Mouse (Mus musculus) induced T-regulatory cell, adult 2 months (primary cell): Measurements from ENCODE around the gene Scn1b.

Source experiments
- DNase-seq: peaks from one replicate; pipeline ENCODE4 v3.0.0-alpha.2; 2012; ENCODE audit warnings: low read depth

Scn1b gene

DNA sequence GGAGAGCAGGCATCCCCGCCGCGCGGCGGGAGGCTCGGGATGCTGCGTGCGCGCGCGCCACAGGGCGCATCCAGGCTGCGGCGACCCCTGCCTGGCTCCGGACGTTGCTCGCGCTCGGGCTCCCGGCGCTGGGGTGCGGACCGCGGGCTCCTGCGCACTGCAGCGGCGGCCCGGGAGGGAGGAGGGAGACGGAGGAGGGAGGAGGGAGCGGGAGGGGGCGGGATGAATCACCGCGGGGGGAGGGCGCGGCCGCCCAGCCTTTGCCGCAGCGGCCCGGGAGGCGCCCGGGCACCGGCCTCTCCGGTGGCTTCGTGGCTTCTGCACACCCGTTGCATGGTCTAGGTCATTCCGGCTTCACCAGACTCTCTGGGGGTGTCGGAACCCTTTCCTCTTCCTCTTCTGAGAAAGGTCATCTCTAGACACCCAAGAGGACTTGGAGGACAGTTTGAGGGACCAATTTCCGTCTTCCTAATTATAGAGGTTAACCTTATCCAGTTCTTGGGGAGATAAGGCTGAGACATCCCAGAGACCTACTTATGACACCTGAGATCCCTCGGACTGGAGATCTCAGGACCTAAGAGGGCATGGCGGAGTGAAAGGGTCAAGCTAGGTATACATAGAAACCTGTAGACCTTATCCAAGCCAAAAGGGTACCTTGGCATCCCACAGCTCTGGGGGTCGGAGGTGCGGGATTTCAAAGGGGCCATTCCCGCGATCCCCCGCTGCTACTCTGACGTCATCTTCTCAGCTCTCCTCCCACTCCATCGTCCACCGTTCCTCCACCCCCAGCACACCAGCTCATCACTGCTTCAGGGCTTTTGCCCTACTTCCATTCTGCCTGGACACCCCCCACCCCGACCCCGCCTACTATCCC lies at the start of gene Scn1b:
Gene Scn1b (minus strand): TSS at position 153 of the 874 bp plus-strand sequence.
- DNase-seq: peak; percentile 66

DNA sequence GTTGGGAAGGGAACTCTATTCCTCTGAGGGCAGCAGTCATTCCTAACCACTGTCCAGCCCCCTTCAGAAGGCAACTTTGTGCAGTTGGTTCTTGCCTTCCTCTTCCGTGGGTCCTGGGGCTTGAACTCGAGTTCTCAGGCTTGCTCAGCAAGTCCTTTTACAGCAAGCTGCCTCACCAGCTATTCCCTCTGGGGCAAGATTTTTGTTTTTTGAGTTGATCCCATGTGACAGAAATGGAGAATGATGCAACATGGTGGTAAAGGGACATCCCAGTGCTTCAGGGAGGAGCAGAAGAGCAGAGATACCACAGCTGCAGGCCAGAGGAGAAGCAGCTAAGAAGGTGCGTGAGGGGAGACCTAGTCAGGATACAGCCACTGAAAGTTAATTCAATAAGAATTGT lies 48.3 kb upstream of the Scn1b start:
- peak; percentile 7 for DNase-seq

DNA sequence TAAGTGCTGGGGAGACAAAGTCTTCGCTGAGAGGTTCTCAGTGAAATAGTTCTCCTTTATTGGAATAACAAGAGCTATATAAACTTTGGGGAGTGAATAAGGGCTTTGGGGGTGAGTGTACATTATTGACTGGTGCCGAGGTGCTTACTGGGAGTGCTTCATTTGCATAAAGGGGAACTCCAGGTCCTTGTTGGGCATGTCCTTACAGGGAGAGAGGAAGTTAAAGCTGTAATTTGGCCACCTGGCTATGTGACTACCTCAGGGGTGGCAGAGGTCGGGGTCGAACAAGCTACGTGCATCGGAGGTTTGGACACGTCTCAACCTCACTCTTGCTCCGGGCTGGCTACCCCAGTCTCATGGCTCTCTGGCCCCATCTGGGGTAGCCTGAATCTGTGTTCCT lies 47.7 kb upstream of the Scn1b start:
- peak; percentile 23 for DNase-seq

DNA sequence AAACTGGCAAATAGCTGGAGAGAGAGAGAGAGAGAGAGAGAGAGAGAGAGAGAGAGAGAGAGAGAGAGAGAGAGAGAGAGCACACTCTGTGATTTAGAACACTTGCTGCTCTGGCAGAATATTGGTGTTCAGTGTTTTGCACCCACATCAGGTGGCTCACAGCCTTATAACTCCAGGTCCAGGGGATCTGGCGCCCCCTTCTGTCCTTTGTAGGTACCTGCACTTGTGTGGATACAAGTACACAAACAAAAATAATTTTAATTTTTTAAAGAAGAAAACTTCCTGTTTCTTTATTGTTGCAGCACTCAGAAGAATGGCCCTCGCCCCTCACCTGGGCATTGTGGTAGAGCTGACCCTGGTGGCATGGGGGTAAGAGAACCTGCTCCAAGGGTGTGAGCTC lies 45.4 kb upstream of the Scn1b start:
- DNase-seq: peak; percentile 91

DNA sequence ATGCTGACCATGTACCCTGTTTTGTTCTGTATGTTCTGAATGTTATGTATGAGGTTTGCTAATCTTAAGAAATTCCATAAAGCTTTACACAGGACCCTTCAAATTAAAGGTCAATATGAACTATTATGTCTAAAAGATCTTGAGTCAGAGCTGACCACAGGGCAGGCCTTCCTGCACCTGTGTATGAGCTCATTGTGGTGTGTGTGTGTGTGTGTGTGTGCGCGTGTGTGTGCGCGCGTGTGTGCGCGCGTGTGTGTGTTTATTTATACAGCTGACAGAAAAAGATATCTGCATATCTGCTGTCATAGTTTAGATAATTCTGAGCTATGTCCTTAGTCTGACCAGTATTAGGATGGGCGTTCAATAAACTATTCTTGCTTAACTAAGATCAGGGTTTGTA lies 43.7 kb upstream of the Scn1b start:
- DNase-seq: peak; percentile 4

DNA sequence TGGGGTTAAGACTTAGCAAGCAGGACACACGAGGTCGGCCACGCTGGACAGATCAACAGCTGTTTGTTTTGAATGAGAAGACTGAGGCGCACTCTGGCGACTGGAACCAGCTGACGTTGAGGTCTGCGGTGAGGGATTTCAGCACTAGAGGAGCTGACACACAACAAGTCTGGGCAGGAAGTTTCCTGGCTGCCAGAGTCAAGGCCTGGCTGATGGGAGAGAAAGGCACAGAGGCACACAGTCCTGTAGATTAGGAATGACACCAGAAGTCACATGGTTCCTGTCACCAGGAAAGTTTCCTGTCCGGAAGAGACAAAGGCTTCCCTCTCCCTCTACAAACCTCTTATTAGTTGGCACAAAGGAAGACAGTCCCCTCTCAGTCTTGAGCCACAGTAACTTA lies 41.6 kb upstream of the Scn1b start:
- peak; percentile 49 for DNase-seq

DNA sequence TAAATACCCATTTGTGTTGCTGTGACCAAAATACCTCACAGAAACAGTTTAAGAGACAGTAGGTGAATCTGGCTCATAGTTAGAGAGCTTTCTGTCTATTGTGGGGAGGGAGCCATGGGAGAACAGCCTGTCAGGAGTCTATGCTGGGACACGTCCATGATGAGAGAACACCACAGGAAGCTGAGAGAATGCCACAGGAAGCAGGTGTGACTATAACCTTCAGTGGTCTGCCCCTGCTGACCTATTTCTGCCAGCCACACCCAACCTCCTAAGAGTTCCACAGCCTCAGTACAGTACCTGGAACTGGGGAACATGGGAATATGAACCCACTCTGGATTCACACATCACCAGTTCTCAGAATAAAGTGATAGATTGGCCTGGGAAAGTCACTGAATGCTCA lies 37.9 kb upstream of the Scn1b start:
- DNase-seq: peak; percentile 44

DNA sequence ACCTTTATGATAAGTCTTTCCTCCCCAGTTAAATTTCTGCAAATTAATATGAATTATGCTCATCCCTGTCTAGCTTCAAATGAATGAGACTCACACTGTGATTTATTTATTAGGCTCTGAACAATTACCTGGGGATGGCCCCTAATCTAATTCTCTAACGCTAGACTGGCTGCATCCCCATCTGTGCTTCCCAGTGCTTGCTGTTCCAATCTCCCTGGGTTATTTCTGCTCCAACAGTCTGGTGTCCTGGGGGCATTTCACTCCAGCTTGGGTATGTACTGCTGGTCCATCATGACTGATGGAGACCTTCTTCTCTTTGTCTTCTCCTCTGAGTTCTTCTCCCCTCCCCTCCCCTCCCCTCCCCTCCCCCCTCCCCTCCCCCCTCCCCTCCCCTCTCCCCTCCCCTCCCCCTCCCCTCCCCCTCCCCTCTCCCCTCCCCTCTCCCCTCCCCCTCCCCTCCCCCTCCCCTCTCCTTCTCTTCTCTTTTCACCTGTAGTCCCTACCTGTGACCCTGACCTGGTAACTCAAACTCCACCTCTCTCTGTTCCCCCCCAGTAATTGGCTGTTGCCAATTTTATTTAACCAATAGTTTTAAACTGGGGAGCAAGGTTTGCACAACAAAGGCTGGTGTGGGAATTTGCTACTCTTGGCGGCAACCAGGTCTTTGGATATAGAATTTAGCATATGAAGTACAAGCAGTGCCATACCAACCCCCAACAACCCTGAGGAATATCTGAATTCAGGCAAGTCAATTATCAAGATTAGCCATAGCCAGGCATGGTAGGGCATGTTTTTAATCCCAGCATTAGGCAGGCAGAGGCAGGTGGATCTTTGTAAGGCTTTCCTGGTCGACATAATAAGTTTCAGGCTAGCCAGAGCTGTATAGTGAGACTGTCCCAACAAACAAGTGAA lies 37.1 kb upstream of the Scn1b start:
- DNase-seq: no peak

DNA sequence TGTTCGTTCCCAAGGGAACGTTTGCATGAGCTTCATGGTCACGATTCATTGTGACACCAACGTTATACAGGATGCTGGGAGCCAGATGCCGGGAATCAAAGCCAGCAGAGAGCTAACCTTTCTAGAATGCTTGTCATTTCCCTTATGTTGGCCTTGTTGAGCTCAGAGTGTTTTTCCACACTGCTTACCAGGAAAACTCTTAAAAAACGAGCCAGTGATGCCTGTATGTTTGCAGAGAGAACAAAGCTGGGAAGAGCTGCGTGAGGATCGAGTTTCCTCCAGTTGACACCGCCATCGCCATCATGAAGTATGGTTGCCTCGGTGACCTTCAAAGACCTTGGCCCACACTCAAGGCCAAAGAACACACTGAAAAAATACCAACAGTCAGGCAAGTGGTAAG lies 35.5 kb upstream of the Scn1b start:
- no peak for DNase-seq

DNA sequence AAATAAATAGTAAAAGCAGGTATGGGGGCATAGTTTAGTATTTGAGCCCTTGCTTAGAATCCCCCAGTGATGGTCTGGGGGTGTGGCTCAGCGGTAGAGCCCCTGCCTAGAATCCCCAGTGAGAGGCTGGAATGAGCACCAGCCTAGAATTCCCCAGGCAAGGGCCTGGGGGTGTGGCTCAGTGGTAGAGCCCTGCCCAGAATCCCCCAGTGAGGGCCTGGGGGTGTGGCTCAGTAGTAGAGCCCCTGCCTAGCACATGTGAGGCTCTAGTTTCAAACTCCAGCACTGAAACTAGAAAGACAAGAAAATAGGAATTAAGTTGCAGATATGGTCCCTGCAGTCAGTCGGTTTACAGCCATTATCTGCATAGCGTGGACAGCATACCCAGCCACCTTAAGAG lies 35.0 kb upstream of the Scn1b start:
- no peak for DNase-seq

DNA sequence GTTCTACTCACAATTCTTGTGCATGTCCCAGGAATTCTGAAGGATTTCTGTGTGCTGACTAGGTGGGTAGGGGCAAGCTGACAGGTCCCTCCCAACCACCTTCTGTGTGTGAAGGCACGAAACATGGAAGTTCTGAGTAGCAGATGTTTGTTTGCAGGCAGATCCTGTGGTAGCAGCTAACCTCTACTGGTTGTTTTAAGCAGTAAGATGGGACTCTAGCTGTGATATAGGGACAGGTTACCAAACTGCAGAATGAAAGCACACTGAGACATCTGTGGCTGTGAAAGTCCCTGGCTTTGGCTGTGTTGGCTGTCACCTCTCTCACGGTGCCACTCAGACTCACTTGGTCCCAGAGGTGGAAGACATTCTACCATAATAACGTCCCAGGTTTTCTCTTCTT lies 34.4 kb upstream of the Scn1b start:
- peak; percentile 55 for DNase-seq

DNA sequence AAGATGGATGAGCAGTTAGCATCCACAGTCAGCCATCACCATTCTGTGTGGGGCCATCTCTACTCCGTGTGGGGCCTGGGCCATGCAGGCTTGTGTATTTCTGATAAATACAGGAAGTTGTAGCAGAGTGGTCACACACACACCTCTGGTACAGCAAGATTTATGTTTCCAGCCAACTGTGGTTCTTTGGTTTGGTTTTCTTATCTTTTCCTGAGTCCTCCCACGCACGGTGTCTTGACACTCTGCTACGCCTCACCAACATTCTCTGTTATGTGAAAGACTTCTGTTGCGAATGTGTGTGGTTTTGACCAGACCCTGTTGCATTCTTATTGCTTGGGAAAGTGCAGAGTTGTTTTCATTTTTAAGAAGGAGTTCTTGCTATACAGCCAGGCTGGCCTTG lies 34.0 kb upstream of the Scn1b start:
- peak; percentile 82 for DNase-seq

DNA sequence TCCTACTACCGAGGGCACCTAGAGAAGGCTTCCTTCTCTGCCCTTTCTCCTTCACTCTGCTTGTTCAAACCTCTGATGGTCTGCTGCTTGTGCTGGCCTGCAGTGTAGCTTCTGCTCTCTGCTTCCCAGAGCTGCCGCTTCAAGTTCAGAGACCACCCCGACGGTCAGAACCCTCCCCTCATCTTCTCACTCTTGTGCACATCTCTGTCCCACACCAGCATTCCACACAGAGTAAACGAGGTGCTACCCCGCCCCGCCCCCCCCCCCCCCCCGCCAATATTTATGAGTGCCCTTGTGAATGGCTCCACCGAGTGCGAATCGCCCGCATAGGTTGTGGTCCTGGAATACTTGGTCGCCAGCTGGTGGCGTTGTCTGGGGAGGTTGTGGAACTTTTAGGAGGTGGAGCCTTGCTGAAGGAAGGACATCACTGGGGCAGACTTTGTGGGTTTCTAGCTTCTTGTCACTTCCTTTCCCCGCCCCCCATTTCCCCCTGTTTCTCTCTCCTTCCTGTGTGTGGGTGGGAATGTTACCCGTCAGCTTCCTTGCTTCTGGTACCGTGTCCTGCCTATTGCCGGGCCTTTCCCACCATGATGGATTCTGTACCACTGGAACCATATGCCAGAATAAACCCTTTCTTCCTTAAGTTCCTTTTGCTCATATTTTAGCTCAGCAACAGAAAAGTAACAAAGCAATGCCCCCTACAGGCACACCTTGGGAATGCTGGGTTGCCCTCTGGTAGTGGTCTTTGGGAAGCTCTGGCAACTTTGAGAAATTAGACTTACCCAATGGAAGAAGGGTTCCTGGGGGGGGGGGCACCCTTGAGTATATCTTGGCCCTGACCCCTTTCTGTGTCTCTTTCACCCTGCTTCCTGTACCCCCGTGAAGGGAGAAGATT lies 29.5 kb upstream of the Scn1b start:
- DNase-seq: peak; percentile 95

DNA sequence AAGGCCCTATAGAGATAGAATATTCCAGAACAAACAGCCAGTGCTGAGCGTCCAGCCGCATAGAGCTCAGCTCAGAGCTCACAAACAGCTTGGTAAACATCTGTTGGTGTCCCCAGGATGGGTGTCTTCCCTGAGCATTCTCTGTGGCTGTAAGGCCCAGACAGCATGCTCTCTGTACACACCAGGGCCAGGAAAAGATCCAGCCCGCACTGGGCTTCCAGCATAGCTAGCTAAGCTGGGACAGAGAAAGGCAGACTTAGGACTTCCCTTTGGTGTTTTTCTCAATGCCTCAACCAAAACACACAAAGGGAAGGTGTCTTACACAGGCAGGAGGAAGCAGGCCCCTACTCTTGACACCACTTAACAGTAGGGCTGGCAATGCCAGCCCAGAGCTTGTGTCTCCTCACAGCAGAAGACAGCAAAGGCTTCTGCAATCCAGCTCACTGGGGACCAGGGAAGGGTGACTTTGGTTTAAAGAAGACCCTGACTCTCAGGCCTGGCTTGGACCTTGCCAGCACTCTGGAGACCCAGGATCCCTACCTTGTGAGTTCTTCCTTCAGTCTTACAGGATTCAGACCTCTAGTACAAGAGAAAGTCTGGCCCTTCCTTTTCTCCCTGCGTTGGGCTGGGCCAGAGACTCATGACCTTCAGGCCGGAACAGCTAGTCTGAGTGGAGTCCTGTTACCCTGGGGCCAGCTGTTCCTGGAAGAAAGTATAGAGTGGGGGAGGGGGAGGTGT lies 28.7 kb upstream of the Scn1b start, which contains the start of gene Gramd1a:
Gene Gramd1a (minus strand): TSS at position 601 of the 738 bp plus-strand sequence.
- DNase-seq: peak; percentile 61

DNA sequence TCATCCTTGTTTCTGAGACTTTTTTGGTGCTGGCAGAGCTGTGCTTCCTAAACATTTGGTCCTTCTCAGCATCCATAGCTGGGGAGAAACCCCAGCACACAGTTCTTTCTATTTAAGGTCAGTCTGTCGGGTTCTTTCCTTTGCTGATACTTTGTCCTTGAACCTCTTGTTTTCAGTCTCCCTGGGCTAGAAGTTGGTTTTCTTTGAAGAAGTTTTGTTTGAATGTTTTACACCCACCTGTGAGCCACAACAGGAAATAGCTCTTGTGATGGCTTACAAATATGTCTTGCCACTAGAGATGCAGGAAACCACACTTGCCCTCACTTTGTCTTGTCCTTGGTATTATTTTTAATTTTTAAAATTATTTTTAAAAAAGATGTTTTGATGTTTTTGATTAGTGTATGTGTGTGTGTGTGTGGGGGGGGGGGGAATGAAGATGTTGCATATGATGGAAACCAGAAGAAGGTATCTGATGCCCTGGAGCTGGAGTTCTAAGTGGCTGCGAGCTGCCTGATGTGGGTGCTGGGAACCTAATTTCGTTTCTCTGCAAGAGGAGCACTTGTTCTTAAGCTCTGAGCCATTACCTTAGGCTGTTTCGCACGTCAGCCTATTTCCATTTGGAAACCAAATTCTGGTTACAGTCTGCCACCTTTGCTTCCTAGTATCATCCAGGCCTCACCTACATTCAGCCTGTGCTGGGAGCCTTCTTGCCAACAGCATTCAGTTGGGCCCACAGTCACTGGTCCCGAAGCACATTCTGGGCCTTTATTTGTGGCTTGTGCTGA lies 26.9 kb upstream of the Scn1b start:
- peak; percentile 88 for DNase-seq

DNA sequence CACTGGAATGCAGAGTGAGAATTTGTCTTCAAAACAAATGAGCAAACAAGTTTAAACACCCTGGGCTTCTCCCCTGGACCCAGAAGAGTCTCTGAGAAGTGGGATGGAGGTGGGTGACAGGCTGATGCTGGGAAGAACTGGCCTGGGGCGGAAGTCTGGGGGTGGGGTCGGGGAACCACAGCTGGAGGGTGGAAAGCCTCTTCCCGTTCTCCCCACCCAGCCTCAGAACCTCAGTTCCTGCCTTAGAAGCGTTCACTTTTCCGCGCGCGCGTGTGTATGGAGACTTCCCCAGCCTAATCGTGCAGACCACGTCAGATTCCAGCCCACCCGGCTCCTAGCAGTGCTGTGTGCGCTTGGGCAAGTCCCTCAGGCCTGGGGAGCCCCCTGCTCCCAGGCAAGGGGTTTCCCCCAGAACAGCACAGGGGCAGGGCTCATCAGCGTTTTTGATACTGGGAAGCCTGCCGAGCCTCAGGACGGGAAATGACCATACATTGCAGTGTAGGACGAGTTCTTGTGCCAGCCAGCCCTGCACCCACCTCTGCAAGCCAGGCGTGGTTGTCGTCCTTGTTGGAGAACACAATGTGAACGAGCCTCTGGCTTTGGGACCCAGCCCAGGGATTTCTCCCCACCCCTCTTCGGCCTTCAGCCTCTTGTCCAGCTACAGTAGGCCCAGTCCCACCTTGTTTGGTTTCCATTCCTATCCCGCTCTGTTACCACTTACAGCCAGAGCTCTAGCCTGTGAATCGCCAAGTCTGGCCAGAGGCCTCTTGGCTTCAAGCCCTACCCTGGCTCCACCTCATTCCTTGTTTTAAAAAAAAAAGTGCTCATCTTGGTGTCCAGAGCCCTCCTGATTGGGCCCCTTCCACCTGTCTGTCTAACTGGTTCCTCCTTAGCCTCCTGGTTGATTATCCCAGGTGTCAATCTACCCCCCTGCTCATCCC lies 24.8 kb upstream of the Scn1b start:
- peak; percentile 90 for DNase-seq

DNA sequence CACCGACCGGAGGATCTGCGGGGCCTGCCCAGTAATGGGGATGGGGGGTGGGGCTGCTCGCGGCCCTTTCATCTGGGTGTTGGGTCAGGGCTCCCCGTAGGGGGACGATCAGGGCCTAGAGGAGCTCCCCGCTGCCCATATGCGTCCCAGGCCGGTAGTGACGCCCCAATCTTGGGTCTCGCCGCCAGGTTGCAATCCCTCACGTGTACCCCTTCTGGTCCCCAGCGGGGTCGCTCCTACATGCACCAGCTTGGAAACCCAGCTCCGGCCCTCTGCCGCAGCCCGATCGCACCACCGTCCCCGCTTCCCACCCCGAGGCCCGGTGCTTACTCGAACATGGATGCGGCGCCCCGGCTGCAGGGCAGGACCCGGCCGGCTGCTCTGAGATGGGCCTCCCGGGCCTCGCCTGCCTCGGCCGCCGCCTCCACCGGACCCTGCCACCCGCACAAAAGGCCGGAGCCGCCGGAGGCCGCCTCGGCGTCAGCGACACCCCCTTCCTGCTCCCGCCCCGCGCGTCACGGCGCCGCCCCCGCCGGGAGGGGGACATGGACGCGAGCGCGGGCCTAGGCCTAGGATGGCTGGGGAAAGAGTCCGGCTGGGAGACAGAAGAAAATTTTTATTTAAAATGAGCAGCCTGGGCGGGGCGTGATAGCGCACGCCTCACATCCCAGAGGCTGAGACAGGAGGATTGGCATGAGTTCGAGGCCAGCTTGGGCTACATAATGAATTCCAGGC lies 23.9 kb upstream of the Scn1b start:
- DNase-seq: peak; percentile 86
